Mouse (Mus musculus) bone marrow macrophage, adult 2 months (primary cell): ENCODE data around the gene Eif4g3.

Experiments used
- CTCF ChIP-seq: IDR thresholded peaks from 2 replicates; pipeline ENCODE4 v1.5.1; 2012; ENCODE audit warnings: low read depth, mild to moderate bottlenecking, low read length, moderate library complexity
- POLR2A ChIP-seq: IDR thresholded peaks from 2 replicates; pipeline ENCODE4 v1.6.1; 2012; ENCODE audit warnings: mild to moderate bottlenecking, low read depth, low read length, borderline replicate concordance

DNA sequence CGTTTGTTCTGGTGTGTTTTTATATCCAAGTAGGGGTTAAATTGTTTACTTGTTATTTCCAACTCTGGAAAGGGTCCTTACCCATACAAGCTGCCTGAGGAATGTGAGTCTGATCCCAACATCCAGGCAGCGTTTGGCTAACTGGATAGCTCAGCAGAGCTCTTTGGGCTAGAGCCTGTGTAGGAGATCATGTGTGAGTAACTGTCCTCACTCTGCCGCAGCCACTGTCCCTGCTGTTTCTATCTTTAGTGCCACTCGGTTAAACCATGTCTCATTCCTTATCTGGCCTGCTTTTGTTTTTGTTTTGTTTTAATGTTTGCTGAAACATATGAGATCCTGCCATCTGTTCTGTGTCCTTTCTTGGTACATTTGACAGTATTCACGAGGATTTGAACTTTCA is 168.1 kb downstream of the Eif4g3 start:
- TF ChIP-seq CTCF (no peak), POLR2A (no peak)
